Mouse (Mus musculus) bone marrow, adult 2 months (tissue): ENCODE data around the gene Acot13.

Experiments used
- CTCF ChIP-seq: fragments of 200-500 bp; IDR thresholded peaks from 2 replicates; pipeline ENCODE4 v1.5.1; 2011; ENCODE audit warnings: low read length, control low read depth; ENCODE audit not compliant: control insufficient read depth, insufficient read depth
- POLR2A ChIP-seq: fragments of 200-500 bp; IDR thresholded peaks from 2 replicates; pipeline ENCODE4 v1.6.1; 2011; ENCODE audit warnings: low read depth, mild to moderate bottlenecking, control low read depth, low read length, borderline replicate concordance; ENCODE audit not compliant: control insufficient read depth

GRCm38 (mm10) chr13:24866430-24867402 is 35.4 kb upstream of the Acot13 start:
- TF ChIP-seq POLR2A (no peak), CTCF (no peak)
